ENCODE assay signal across 9 mouse cellular contexts in the genomic region with DNA sequence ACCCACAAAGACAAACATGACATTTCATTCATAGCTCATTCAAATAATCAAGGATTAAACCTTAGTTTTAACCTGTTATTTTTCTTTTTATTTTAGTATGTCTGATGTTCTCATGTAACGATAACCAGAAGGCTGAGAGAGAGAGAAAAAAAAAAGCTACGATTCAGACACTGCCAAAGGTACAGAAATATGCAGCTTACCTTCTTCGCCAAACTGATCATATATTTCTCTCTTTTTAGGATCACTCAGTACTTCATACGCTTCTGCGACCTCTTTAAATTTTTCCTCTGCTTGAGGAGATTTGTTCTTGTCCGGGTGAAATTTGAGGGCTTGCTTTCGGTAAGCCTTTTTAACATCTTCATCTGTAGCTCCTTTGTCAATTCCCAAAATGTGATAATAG. TPM values are rescaled to one million over a fixed set of nuclear protein-coding genes. Genes with fewer than 3 reads are reported as not detected.
DNase-seq lines count a peak whose midpoint lies in the region; ATAC-seq and TF ChIP-seq lines count a peak whose summit lies in the region.
"Had no signal": no experiment of that assay in that cellular context is flagged by ENCODE, and none has a peak within 500 bp of the region (broad histone marks: within the 10 kb centered on the region; RNA-seq: fewer than 3 reads in every experiment).

No protein-coding gene starts in this region.

- no peaks in the 10 kb centered on the region for H3K36me3 ChIP-seq in kidney, adult 2 months (ENCODE audit: control insufficient read depth, insufficient read depth, low read length)
- no peaks in the 10 kb centered on the region for H3K36me3 ChIP-seq in hindbrain, embryonic 13.5 days
- no peaks in the 10 kb centered on the region for H3K36me3 ChIP-seq in midbrain, embryonic 14.5 days (ENCODE audit: control insufficient read depth, insufficient read depth, low read length)

- H3K27ac ChIP-seq in kidney, adult 2 months (ENCODE audit: insufficient read depth, low read depth, low read length), result peak overlapping the region; percentile 77
- peak overlapping the region; percentile 68 for H3K27ac ChIP-seq in brown adipose tissue, adult 24 weeks (replicated peaks; ENCODE audit: low read depth, low read length)
- peak overlapping the region; percentile 87 for H3K27ac ChIP-seq in hindbrain, embryonic 13.5 days
- H3K27ac ChIP-seq in midbrain, embryonic 14.5 days (replicated peaks; ENCODE audit: low read depth, low read length), result peak overlapping the region; percentile 76

- ATAC-seq in hindbrain, embryonic 13.5 days (ENCODE audit: low FRiP score), result no peak
- ATAC-seq in midbrain, embryonic 14.5 days (ENCODE audit: low FRiP score, low TSS enrichment), result no peak

- DNase-seq in kidney, adult 2 months, result no peak
- DNase-seq in kidney, adult 18-20 months, result no peak
- no peak for DNase-seq in midbrain, embryonic 14.5 days
- no peak for DNase-seq in B cell, adult 2 months
- DNase-seq in urinary bladder, postnatal 25 days (ENCODE audit: low spot score), result no peak
- no peak for DNase-seq in ovary, postnatal 14 days (ENCODE audit: low spot score)

- no peak for TF ChIP-seq CTCF in kidney, adult 2 months (conservative IDR thresholded peaks at IDR 0.05; ENCODE audit: insufficient read depth, insufficient read length, low read depth, low read length)

- no peak for TF ChIP-seq POLR2A in kidney, adult 2 months (IDR thresholded peaks at IDR 0.05; ENCODE audit: low read depth, low read length)

- peak overlapping the region; percentile 73 for H3K9ac ChIP-seq in hindbrain, embryonic 13.5 days
- H3K9ac ChIP-seq in midbrain, embryonic 14.5 days (replicated peaks; ENCODE audit: low read length), result peak overlapping the region; percentile 60

- H3K27me3 ChIP-seq in kidney, adult 2 months (replicated peaks; ENCODE audit: control insufficient read depth, insufficient read depth, low read length), result no peaks in the 10 kb centered on the region
- no peaks in the 10 kb centered on the region for H3K27me3 ChIP-seq in hindbrain, embryonic 13.5 days
- H3K27me3 ChIP-seq in midbrain, embryonic 14.5 days (ENCODE audit: control insufficient read depth, insufficient read depth, low read length), result no peaks in the 10 kb centered on the region
- H3K27me3 ChIP-seq: Patski had no signal

- H3K4me2 ChIP-seq in hindbrain, embryonic 13.5 days, result peak overlapping the region; percentile 55
- peak overlapping the region; percentile 65 for H3K4me2 ChIP-seq in midbrain, embryonic 14.5 days (ENCODE audit: low read length)

- whole genome bisulfite sequencing in kidney, adult 2 months, result 1% methylated on average over 7 of the region's 7 CpGs
- WGBS in hindbrain, embryonic 13.5 days, result 21% methylated on average over 7 of the region's 7 CpGs
- WGBS in midbrain, embryonic 14.5 days, result 9% methylated on average over 7 of the region's 7 CpGs

- H3K9me3 ChIP-seq in hindbrain, embryonic 13.5 days, result no peaks in the 10 kb centered on the region
- no peaks in the 10 kb centered on the region for H3K9me3 ChIP-seq in midbrain, embryonic 14.5 days (ENCODE audit: control insufficient read depth, low read length)

- H3K4me1 ChIP-seq in kidney, adult 2 months (ENCODE audit: control insufficient read depth, insufficient read depth, low read length), result peaks cover 14% of the 10 kb centered on the region
- H3K4me1 ChIP-seq in brown adipose tissue, adult 24 weeks (ENCODE audit: control insufficient read depth, insufficient read depth, insufficient read length, low read length), result peaks cover 8% of the 10 kb centered on the region
- peaks cover 20% of the 10 kb centered on the region for H3K4me1 ChIP-seq in hindbrain, embryonic 13.5 days (replicated peaks)
- H3K4me1 ChIP-seq in midbrain, embryonic 14.5 days (ENCODE audit: control insufficient read depth, insufficient read depth, low read length), result peaks cover 12% of the 10 kb centered on the region

- H3K4me3 ChIP-seq in kidney, adult 2 months (ENCODE audit: insufficient read depth, low read depth, low read length), result peak overlapping the region; percentile 56
- peak overlapping the region; percentile 61 for H3K4me3 ChIP-seq in brown adipose tissue, adult 24 weeks (ENCODE audit: insufficient read depth, low read depth, low read length)
- peak overlapping the region; percentile 52 for H3K4me3 ChIP-seq in hindbrain, embryonic 13.5 days
- peak overlapping the region; percentile 52 for H3K4me3 ChIP-seq in midbrain, embryonic 14.5 days (replicated peaks; ENCODE audit: low read depth, low read length)

RNA-seq across cellular contexts. Expression of a gene that starts 16.9 kb away (rescaled TPM):
- 5.5 and 9.8 TPM in 2 replicates for polyA plus RNA-seq in kidney, adult 2 months (2012; rRNA removed)
- polyA plus RNA-seq in brown adipose tissue, adult 24 weeks (2012; ENCODE audit: insufficient read depth, insufficient read length, missing spikeins), result 40.7 and 64.7 TPM in 2 replicates
- polyA plus RNA-seq in hindbrain, embryonic 13.5 days (2015; fragmentation: Nextera tagmentation; extraction: Ambion mirVana), result 37.0 and 37.5 TPM in 2 replicates
- polyA plus RNA-seq in midbrain, embryonic 14.5 days (2014; fragmentation: Nextera tagmentation; extraction: Ambion mirVana), result 39.5 and 41.3 TPM in 2 replicates

RNA-seq across cellular contexts. Expression of a gene that starts 17.0 kb away (rescaled TPM):
- polyA plus RNA-seq in kidney, adult 2 months (2012; rRNA removed), result 40.8 and 49.0 TPM in 2 replicates
- 26.9 and 63.5 TPM in 2 replicates for polyA plus RNA-seq in brown adipose tissue, adult 24 weeks (2012; ENCODE audit: insufficient read depth, insufficient read length, missing spikeins)
- polyA plus RNA-seq in hindbrain, embryonic 13.5 days (2015; fragmentation: Nextera tagmentation; extraction: Ambion mirVana), result 297 and 299 TPM in 2 replicates
- 219 and 279 TPM in 2 replicates for polyA plus RNA-seq in midbrain, embryonic 14.5 days (2014; fragmentation: Nextera tagmentation; extraction: Ambion mirVana)

RNA-seq across cellular contexts. Expression of a gene that starts 27.1 kb away (rescaled TPM):
- 109 and 146 TPM in 2 replicates for polyA plus RNA-seq in kidney, adult 2 months (2012; rRNA removed)
- not detected in 2 replicates for polyA plus RNA-seq in brown adipose tissue, adult 24 weeks (2012; ENCODE audit: insufficient read depth, insufficient read length, missing spikeins)
- 8.4 and 9.2 TPM in 2 replicates for polyA plus RNA-seq in hindbrain, embryonic 13.5 days (2015; fragmentation: Nextera tagmentation; extraction: Ambion mirVana)
- polyA plus RNA-seq in midbrain, embryonic 14.5 days (2014; fragmentation: Nextera tagmentation; extraction: Ambion mirVana), result 9.3 and 11.5 TPM in 2 replicates
